Mouse (Mus musculus): ENCODE measurements around the gene Pde3a. TPM values are rescaled to one million over a fixed set of nuclear protein-coding genes. Genes with fewer than 3 reads are reported as not detected.

Pde3a gene
- total and polyA plus RNA-seq, 3 experiments = 18.0 to 72.3 (median 64.6) TPM

GRCm38 (mm10) chr6:141246391-141246790, 2.7 kb upstream of the Pde3a start:
- no peaks in the 10 kb centered on the region for H3K27me3 ChIP-seq (ENCODE audit: control insufficient read depth, insufficient read depth, low read length)
- WGBS = 66% methylated on average over 6 of the region's 6 CpGs
- intact Hi-C loops (cut with DNase I) = loop anchor here (5.0 kb wide), 1 partner anchor 319 kb away; no protein-coding TSS in a partner anchor

GRCm38 (mm10) chr6:141248081-141248480, 988 bp upstream of the Pde3a start:
- intact Hi-C loops (cut with DNase I) = loop anchor here (2.0 to 5.0 kb wide), 2 partner anchors 61 to 321 kb away; no protein-coding TSS in a partner anchor

More at GRCm38 (mm10) chr6:141246391-141246790, 2.7 kb upstream of the Pde3a start:
- Histone ChIP-seq H3K4me3 (no peak overlapping the region), H3K4me1 (ENCODE audit: control insufficient read depth, insufficient read depth, low read length) (no peaks in the 10 kb centered on the region; the same call in 1 of the 2 replicates), H3K36me3 (ENCODE audit: control insufficient read depth, insufficient read depth, low read length) (no peaks in the 10 kb centered on the region), H3K27ac (no peak overlapping the region), H3K9ac (ENCODE audit: low read depth, low read length) (no peak overlapping the region), H3K79me2 (replicated peaks; ENCODE audit: control insufficient read depth, insufficient read depth, low read length) (peaks cover 2% of the 10 kb centered on the region; the same call in 1 of the 2 replicates)
- peak in 1 of 2 experiments; percentile 32 for DNase-seq
- TF ChIP-seq POLR2A (IDR thresholded peaks at IDR 0.05; ENCODE audit: insufficient read depth, low read depth, low read length) (no peak), CTCF (IDR thresholded peaks at IDR 0.05) (no peak), EP300 (IDR thresholded peaks at IDR 0.05; ENCODE audit: insufficient read depth, low read depth, low read length) (no peak)

GRCm38 (mm10) chr6:141249585-141250295, 671 bp downstream of the Pde3a start:
- Histone ChIP-seq H3K27ac (peak overlapping the region; percentile 95), H3K9ac (ENCODE audit: low read depth, low read length) (peak overlapping the region; percentile 95), H3K36me3 (ENCODE audit: control insufficient read depth, insufficient read depth, low read length) (no peaks in the 10 kb centered on the region; the same call in 1 of the 2 replicates), H3K4me3 (peak overlapping the region; percentile 70), H3K4me1 (ENCODE audit: control insufficient read depth, insufficient read depth, low read length) (no peaks in the 10 kb centered on the region; the same call in 1 of the 2 replicates), H3K27me3 (ENCODE audit: control insufficient read depth, insufficient read depth, low read length) (no peaks in the 10 kb centered on the region), H3K79me2 (replicated peaks; ENCODE audit: control insufficient read depth, insufficient read depth, low read length) (peaks cover 2% of the 10 kb centered on the region)
- TF ChIP-seq EP300 (IDR thresholded peaks at IDR 0.05; ENCODE audit: insufficient read depth, low read depth, low read length) (no peak), POLR2A (IDR thresholded peaks at IDR 0.05; ENCODE audit: insufficient read depth, low read depth, low read length) (peak; percentile 76; the same call in 1 of the 2 replicates), CTCF (IDR thresholded peaks at IDR 0.05) (peak; percentile 50)
- 1% methylated on average over 68 of the region's 68 CpGs for WGBS
- intact Hi-C loops (cut with DNase I) = loop anchor here (2.0 to 5.0 kb wide), 3 partner anchors 59 to 322 kb away; no protein-coding TSS in a partner anchor
- peak; percentile 87 to 89 for DNase-seq

More at GRCm38 (mm10) chr6:141248081-141248480, 988 bp upstream of the Pde3a start:
- peaks cover 2% of the 10 kb centered on the region for H3K79me2 ChIP-seq (replicated peaks; ENCODE audit: control insufficient read depth, insufficient read depth, low read length)
- H3K9ac ChIP-seq (ENCODE audit: low read depth, low read length) = peak overlapping the region; percentile 39
- no peak for DNase-seq
- H3K36me3 ChIP-seq (ENCODE audit: control insufficient read depth, insufficient read depth, low read length) = no peaks in the 10 kb centered on the region; the same call in 1 of the 2 replicates
- peak overlapping the region; percentile 45 for H3K4me3 ChIP-seq
- H3K27ac ChIP-seq = peak overlapping the region; percentile 18
- no peak for TF ChIP-seq EP300 (IDR thresholded peaks at IDR 0.05; ENCODE audit: insufficient read depth, low read depth, low read length)
- no peak for TF ChIP-seq CTCF (IDR thresholded peaks at IDR 0.05)
- no peak for TF ChIP-seq POLR2A (IDR thresholded peaks at IDR 0.05; ENCODE audit: insufficient read depth, low read depth, low read length)
- no peaks in the 10 kb centered on the region; the same call in 1 of the 2 replicates for H3K4me1 ChIP-seq (ENCODE audit: control insufficient read depth, insufficient read depth, low read length)
- no peaks in the 10 kb centered on the region for H3K27me3 ChIP-seq (ENCODE audit: control insufficient read depth, insufficient read depth, low read length)

- peak overlapping the region; percentile 95 for H3K9ac ChIP-seq (ENCODE audit: low read depth, low read length)
- no peaks in the 10 kb centered on the region; the same call in 1 of the 2 replicates for H3K4me1 ChIP-seq (ENCODE audit: control insufficient read depth, insufficient read depth, low read length)
- peaks cover 2% of the 10 kb centered on the region for H3K79me2 ChIP-seq (replicated peaks; ENCODE audit: control insufficient read depth, insufficient read depth, low read length)
- intact Hi-C loops (cut with DNase I) = loop anchor here (5.0 kb wide), 1 partner anchor 197 kb away; no protein-coding TSS in a partner anchor
- no peaks in the 10 kb centered on the region for H3K27me3 ChIP-seq (ENCODE audit: control insufficient read depth, insufficient read depth, low read length)
- H3K27ac ChIP-seq = peak overlapping the region; percentile 95
- H3K4me3 ChIP-seq = peak overlapping the region; percentile 70
- no peak for TF ChIP-seq EP300 (IDR thresholded peaks at IDR 0.05; ENCODE audit: insufficient read depth, low read depth, low read length)
- no peak for TF ChIP-seq CTCF (IDR thresholded peaks at IDR 0.05)
- no peak for TF ChIP-seq POLR2A (IDR thresholded peaks at IDR 0.05; ENCODE audit: insufficient read depth, low read depth, low read length)
- H3K36me3 ChIP-seq (ENCODE audit: control insufficient read depth, insufficient read depth, low read length) = no peaks in the 10 kb centered on the region; the same call in 1 of the 2 replicates
- WGBS = 2% methylated on average over 22 of the region's 22 CpGs
- DNase-seq = no peak
Observed at GRCm38 (mm10) chr6:141250296-141250629, 1.2 kb downstream of the Pde3a start.

- peaks cover 2% of the 10 kb centered on the region for H3K79me2 ChIP-seq (replicated peaks; ENCODE audit: control insufficient read depth, insufficient read depth, low read length)
- no peaks in the 10 kb centered on the region; the same call in 1 of the 2 replicates for H3K36me3 ChIP-seq (ENCODE audit: control insufficient read depth, insufficient read depth, low read length)
- TF ChIP-seq CTCF (IDR thresholded peaks at IDR 0.05) = no peak
- peak overlapping the region; percentile 31 for H3K9ac ChIP-seq (ENCODE audit: low read depth, low read length)
- peak overlapping the region; percentile 70 for H3K4me3 ChIP-seq
- intact Hi-C loops (cut with DNase I) = loop anchor here (5.0 kb wide), 1 partner anchor 196 kb away; no protein-coding TSS in a partner anchor
- DNase-seq = no peak
- 26% methylated on average over 6 of the region's 6 CpGs for WGBS
- H3K27ac ChIP-seq = peak overlapping the region; percentile 95
- no peaks in the 10 kb centered on the region for H3K27me3 ChIP-seq (ENCODE audit: control insufficient read depth, insufficient read depth, low read length)
- H3K4me1 ChIP-seq (ENCODE audit: control insufficient read depth, insufficient read depth, low read length) = no peaks in the 10 kb centered on the region; the same call in 1 of the 2 replicates
Observed at GRCm38 (mm10) chr6:141250984-141251383, 1.9 kb downstream of the Pde3a start.
